Mouse (Mus musculus): Measurements from ENCODE around the gene Sfrp5.

DNA sequence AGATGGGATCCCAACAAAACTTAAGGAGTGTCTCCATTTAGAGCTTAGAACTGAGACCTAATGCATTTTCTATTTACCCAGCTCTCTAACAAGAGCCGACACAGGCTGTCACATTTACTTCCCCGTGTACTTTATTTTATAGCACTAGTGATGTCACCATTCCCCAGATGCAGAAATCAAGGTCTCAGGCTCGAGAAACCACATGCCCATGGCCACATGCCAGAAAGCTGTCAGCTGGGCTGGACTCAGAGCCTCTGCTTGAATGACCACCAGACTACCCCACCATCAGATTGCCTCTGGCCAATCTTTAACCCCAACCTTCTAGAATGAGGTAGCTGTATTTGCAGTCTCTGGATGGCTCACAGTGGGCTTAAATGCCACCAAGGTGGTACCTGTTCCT lies 41.3 kb upstream of the Sfrp5 start:
- TF ChIP-seq TCF12 (IDR thresholded peaks at IDR 0.05; ENCODE audit: low read depth, low read length) = no peak
- TF ChIP-seq POLR2AphosphoS2 (IDR thresholded peaks at IDR 0.05; ENCODE audit: low read depth, low read length) = no peak
- TF ChIP-seq SMC3 (IDR thresholded peaks at IDR 0.05; ENCODE audit: low read depth, low read length) = no peak
- TF ChIP-seq UBTF (IDR thresholded peaks at IDR 0.05; ENCODE audit: low read depth, low read length) = no peak
- no peak for TF ChIP-seq NELFE (IDR thresholded peaks at IDR 0.05; ENCODE audit: low read depth, low read length)
- TF ChIP-seq HCFC1 (IDR thresholded peaks at IDR 0.05; ENCODE audit: low read depth, low read length) = no peak
- no peak for TF ChIP-seq CTCF (conservative IDR thresholded peaks at IDR 0.05 in 1 of 2, IDR thresholded peaks at IDR 0.05 in 1 of 2; ENCODE audit: low read depth in 2 of 2, low read length in 2 of 2)
- no peak for TF ChIP-seq SIN3A (IDR thresholded peaks at IDR 0.05; ENCODE audit: low read length)
- no peak for TF ChIP-seq POLR2A (IDR thresholded peaks at IDR 0.05; ENCODE audit: low read depth, low read length)
- no peak for TF ChIP-seq GABPA (IDR thresholded peaks at IDR 0.05; ENCODE audit: insufficient replicate concordance, low read depth, low read length)
- no peak for TF ChIP-seq JUND (conservative IDR thresholded peaks at IDR 0.05; ENCODE audit: low read depth, low read length)
- no peak for TF ChIP-seq KAT2A (IDR thresholded peaks at IDR 0.05; ENCODE audit: insufficient replicate concordance, low read length)

Data from CH12.LX (cell line).